Mouse (Mus musculus) CH12.LX (cell line): Measurements from ENCODE around the gene Sdf4. TPM values are rescaled to one million over a fixed set of nuclear protein-coding genes. Genes with fewer than 3 reads are reported as not detected.

Source experiments
- DNase-seq: peaks from one replicate; pipeline ENCODE4 v3.0.0-alpha.2; 2013; ENCODE audit errors: extremely low read depth
- H3K27ac ChIP-seq: 2 replicates; pipeline ENCODE4 v1.5.1; 2012; ENCODE audit warnings: low read depth, mild to moderate bottlenecking, control low read depth, moderate library complexity; ENCODE audit not compliant: insufficient read depth
- H3K27me3 ChIP-seq: replicated peaks from 2 replicates; pipeline ENCODE3; 2012; ENCODE audit warnings: inconsistent platforms
- H3K36me3 ChIP-seq, 2 experiments: replicated peaks in 1 of 2; 2 replicates each; pipeline versions ENCODE3 to v1.6.1; 2012; ENCODE audit warnings: inconsistent platforms in 1 of 2, low read length in 1 of 2, mild to moderate bottlenecking in 1 of 2, mixed read lengths in 1 of 2, moderate library complexity in 1 of 2; ENCODE audit not compliant: control insufficient read depth in 1 of 2, insufficient read depth in 1 of 2
- H3K4me1 ChIP-seq, 2 experiments: 2 replicates each; pipeline ENCODE4 v1.6.1; 2012; ENCODE audit warnings: inconsistent platforms in 1 of 2, moderate library complexity in 1 of 2; ENCODE audit not compliant: insufficient read depth in 2 of 2, control insufficient read depth in 1 of 2
- H3K4me2 ChIP-seq: 2 replicates; pipeline ENCODE4 v1.6.1; 2012; ENCODE audit warnings: low read depth, mild to moderate bottlenecking, control low read depth; ENCODE audit not compliant: poor library complexity, insufficient read depth, severe bottlenecking
- H3K4me3 ChIP-seq, 3 experiments: fragments of 150-350 bp in 1 of 3; sonication (generic) in 1 of 3; replicated peaks in 1 of 3; 2 replicates each; pipeline versions ENCODE3 to v1.5.1; 2011 to 2012; ENCODE audit warnings: low read depth in 2 of 3, low read length in 2 of 3, mild to moderate bottlenecking in 2 of 3, moderate library complexity in 2 of 3, control low read depth in 1 of 3, improper control_type of control experiment in 1 of 3, inconsistent platforms in 1 of 3, mixed read lengths in 1 of 3; ENCODE audit not compliant: poor library complexity in 1 of 3
- H3K79me2 ChIP-seq: replicated peaks from 2 replicates; pipeline ENCODE4 v1.6.1; 2012; ENCODE audit warnings: mild to moderate bottlenecking, moderate library complexity; ENCODE audit not compliant: control insufficient read depth, poor library complexity, insufficient read depth, severe bottlenecking; ENCODE audit errors: extremely low read depth
- H3K9ac ChIP-seq: 2 replicates; pipeline ENCODE4 v1.6.1; 2012; ENCODE audit warnings: low read depth, mild to moderate bottlenecking, control low read depth, moderate library complexity; ENCODE audit not compliant: insufficient read depth
- H3K9me3 ChIP-seq: replicated peaks from 2 replicates; pipeline ENCODE3; 2012; ENCODE audit warnings: low read length, inconsistent platforms, mixed read lengths
- BHLHE40 ChIP-seq: IDR thresholded peaks from 2 replicates; pipeline ENCODE4 v1.6.1; 2011; ENCODE audit warnings: mild to moderate bottlenecking, low read depth, low read length, improper control_type of control experiment
- CHD1 ChIP-seq: IDR thresholded peaks from 2 replicates; pipeline ENCODE4 v1.6.1; 2012; ENCODE audit warnings: low read depth, low read length, improper control_type of control experiment, inconsistent platforms
- CHD2 ChIP-seq: IDR thresholded peaks from 2 replicates; pipeline ENCODE4 v1.6.1; 2011; ENCODE audit warnings: low read length, improper control_type of control experiment
- CTCF ChIP-seq, 2 experiments: IDR thresholded peaks in 1 of 2; conservative IDR thresholded peaks in 1 of 2; 2 replicates each; pipeline ENCODE4 v1.5.1; 2011 to 2012; ENCODE audit warnings: low read depth in 2 of 2, low read length in 2 of 2, improper control_type of control experiment in 1 of 2, inconsistent platforms in 1 of 2, mild to moderate bottlenecking in 1 of 2, moderate library complexity in 1 of 2
- E2F4 ChIP-seq: IDR thresholded peaks from 2 replicates; pipeline ENCODE4 v1.6.1; 2011; ENCODE audit warnings: low read depth, low read length, improper control_type of control experiment; ENCODE audit not compliant: insufficient replicate concordance
- ELF1 ChIP-seq: IDR thresholded peaks from 2 replicates; pipeline ENCODE4 v1.6.1; 2014; ENCODE audit warnings: low read depth, mild to moderate bottlenecking, inconsistent platforms, low read length, improper control_type of control experiment
- EP300 ChIP-seq: IDR thresholded peaks from 2 replicates; pipeline ENCODE4 v1.6.1; 2011; ENCODE audit warnings: low read length, improper control_type of control experiment
- ETS1 ChIP-seq: conservative IDR thresholded peaks from 2 replicates; pipeline ENCODE4 v1.6.1; 2012; ENCODE audit warnings: low read depth, mild to moderate bottlenecking, inconsistent platforms, low read length, improper control_type of control experiment, moderate library complexity
- GABPA ChIP-seq: IDR thresholded peaks from 2 replicates; pipeline ENCODE4 v1.6.1; 2012; ENCODE audit warnings: low read depth, low read length, improper control_type of control experiment, inconsistent platforms; ENCODE audit not compliant: insufficient replicate concordance
- HCFC1 ChIP-seq: IDR thresholded peaks from 2 replicates; pipeline ENCODE4 v1.6.1; 2012; ENCODE audit warnings: low read depth, mild to moderate bottlenecking, inconsistent platforms, low read length, improper control_type of control experiment
- IRF4 ChIP-seq: IDR thresholded peaks from 2 replicates; pipeline ENCODE4 v1.6.1; 2014; ENCODE audit warnings: low read depth, mild to moderate bottlenecking, inconsistent platforms, low read length, improper control_type of control experiment
- JUN ChIP-seq: IDR thresholded peaks from 2 replicates; pipeline ENCODE4 v1.6.1; 2011; ENCODE audit warnings: low read depth, mild to moderate bottlenecking, low read length, improper control_type of control experiment, moderate library complexity; ENCODE audit not compliant: insufficient read depth
- JUND ChIP-seq: conservative IDR thresholded peaks from 2 replicates; pipeline ENCODE4 v1.6.1; 2011; ENCODE audit warnings: low read depth, low read length, improper control_type of control experiment
- KAT2A ChIP-seq: IDR thresholded peaks from 2 replicates; pipeline ENCODE4 v1.6.1; 2012; ENCODE audit warnings: low read length, improper control_type of control experiment, inconsistent platforms; ENCODE audit not compliant: insufficient replicate concordance
- MAFK ChIP-seq: IDR thresholded peaks from 2 replicates; pipeline ENCODE4 v1.6.1; 2011; ENCODE audit warnings: low read length, improper control_type of control experiment; ENCODE audit not compliant: insufficient replicate concordance
- MAX ChIP-seq: IDR thresholded peaks from 2 replicates; pipeline ENCODE4 v1.6.1; 2011; ENCODE audit warnings: low read length, improper control_type of control experiment
- MAZ ChIP-seq: IDR thresholded peaks from 2 replicates; pipeline ENCODE4 v1.6.1; 2012; ENCODE audit warnings: low read depth, mild to moderate bottlenecking, inconsistent platforms, low read length, improper control_type of control experiment, moderate library complexity
- MEF2A ChIP-seq: IDR thresholded peaks from 2 replicates; pipeline ENCODE4 v1.6.1; 2014; ENCODE audit warnings: low read depth, mild to moderate bottlenecking, inconsistent platforms, low read length, improper control_type of control experiment, borderline replicate concordance
- MXI1 ChIP-seq: IDR thresholded peaks from 2 replicates; pipeline ENCODE4 v1.6.1; 2011; ENCODE audit warnings: mild to moderate bottlenecking, low read depth, low read length, improper control_type of control experiment
- MYC ChIP-seq: IDR thresholded peaks from 2 replicates; pipeline ENCODE4 v1.6.1; 2011; ENCODE audit warnings: low read depth, mild to moderate bottlenecking, improper control_type of control experiment, low read length
- NELFE ChIP-seq: IDR thresholded peaks from 2 replicates; pipeline ENCODE4 v1.6.1; 2011; ENCODE audit warnings: low read depth, low read length, improper control_type of control experiment
- NRF1 ChIP-seq: IDR thresholded peaks from 2 replicates; pipeline ENCODE4 v1.6.1; 2014; ENCODE audit warnings: low read depth, mild to moderate bottlenecking, inconsistent platforms, low read length, improper control_type of control experiment, moderate library complexity
- PAX5 ChIP-seq: IDR thresholded peaks from 2 replicates; pipeline ENCODE4 v1.6.1; 2012; ENCODE audit warnings: low read length, inconsistent platforms, mixed read lengths
- POLR2A ChIP-seq: IDR thresholded peaks from 2 replicates; pipeline ENCODE4 v1.6.1; 2011; ENCODE audit warnings: low read depth, mild to moderate bottlenecking, improper control_type of control experiment, low read length
- POLR2AphosphoS2 ChIP-seq: IDR thresholded peaks from 2 replicates; pipeline ENCODE4 v1.6.1; 2011; ENCODE audit warnings: low read depth, low read length, improper control_type of control experiment
- RAD21 ChIP-seq: IDR thresholded peaks from 2 replicates; pipeline ENCODE4 v1.6.1; 2011; ENCODE audit warnings: low read depth, mild to moderate bottlenecking, low read length, improper control_type of control experiment, moderate library complexity
- RCOR1 ChIP-seq: conservative IDR thresholded peaks from 2 replicates; pipeline ENCODE4 v1.6.1; 2012; ENCODE audit warnings: low read depth, mild to moderate bottlenecking, inconsistent platforms, low read length, improper control_type of control experiment
- SIN3A ChIP-seq: IDR thresholded peaks from 2 replicates; pipeline ENCODE4 v1.6.1; 2012; ENCODE audit warnings: low read length, improper control_type of control experiment, inconsistent platforms
- SMC3 ChIP-seq: IDR thresholded peaks from 2 replicates; pipeline ENCODE4 v1.6.1; 2011; ENCODE audit warnings: low read depth, low read length, improper control_type of control experiment
- TBP ChIP-seq: conservative IDR thresholded peaks from 2 replicates; pipeline ENCODE4 v1.6.1; 2011; ENCODE audit warnings: low read depth, low read length, improper control_type of control experiment
- TCF12 ChIP-seq: IDR thresholded peaks from 2 replicates; pipeline ENCODE4 v1.6.1; 2014; ENCODE audit warnings: low read depth, mild to moderate bottlenecking, inconsistent platforms, low read length, improper control_type of control experiment
- UBTF ChIP-seq: IDR thresholded peaks from 2 replicates; pipeline ENCODE4 v1.6.1; 2012; ENCODE audit warnings: low read depth, mild to moderate bottlenecking, inconsistent platforms, low read length, improper control_type of control experiment, moderate library complexity
- USF1 ChIP-seq: IDR thresholded peaks from 2 replicates; pipeline ENCODE4 v1.6.1; 2014; ENCODE audit warnings: low read depth, mild to moderate bottlenecking, inconsistent platforms, low read length, improper control_type of control experiment
- USF2 ChIP-seq: conservative IDR thresholded peaks from 2 replicates; pipeline ENCODE4 v1.6.1; 2011; ENCODE audit warnings: low read depth, low read length, improper control_type of control experiment
- ZC3H11A ChIP-seq: IDR thresholded peaks from 2 replicates; pipeline ENCODE4 v1.6.1; 2012; ENCODE audit warnings: low read depth, mild to moderate bottlenecking, inconsistent platforms, low read length, improper control_type of control experiment
- ZKSCAN1 ChIP-seq: IDR thresholded peaks from 2 replicates; pipeline ENCODE4 v1.6.1; 2012; ENCODE audit warnings: low read depth, inconsistent platforms, low read length, improper control_type of control experiment, borderline replicate concordance
- ZMIZ1 ChIP-seq: IDR thresholded peaks from 2 replicates; pipeline ENCODE4 v1.6.1; 2012; ENCODE audit warnings: low read depth, mild to moderate bottlenecking, inconsistent platforms, low read length, improper control_type of control experiment
- ZNF384 ChIP-seq: IDR thresholded peaks from 2 replicates; pipeline ENCODE4 v1.6.1; 2012; ENCODE audit warnings: low read depth, low read length, improper control_type of control experiment, inconsistent platforms
- dilution Hi-C: fragments of 300-500 bp; cut with MboI; formaldehyde crosslinking; loops from 2 replicates; pipeline ENCODE4 v1.14.3; 2020; ENCODE audit warnings: low sequenced_read_pairs; ENCODE audit not compliant: extremely low pct_unique_long_range_greater_than_20kb, extremely low pct_ligation_motif_present
- in situ Hi-C: fragments of 300-500 bp; cut with MboI; formaldehyde crosslinking; loops from 3 replicates; pipeline ENCODE4 v1.14.3; 2019; ENCODE audit warnings: low sequenced_read_pairs, low pct_ligation_motif_present, low pct_unique_long_range_greater_than_20kb, mixed read lengths
- polyA plus RNA-seq: library from polyadenylated mRNA; unstranded; fragments of >175 nt; gene quantifications from 2 replicates; pipeline ENCODE4 v1.2.1, GENCODE M21; 2012; ENCODE audit warnings: low read depth; ENCODE audit not compliant: insufficient read length
- total RNA-seq, 2 experiments: library from RNA; depleted of rRNA; stranded (reverse); fragments of 300-350 nt in 1 of 2; fragments of >200 nt in 1 of 2; gene quantifications; 2 replicates each; pipeline ENCODE4 v1.2.3; 2012 to 2014

The Sdf4 gene
- 193 and 211 TPM in 2 replicates for total RNA-seq (2012; rRNA removed)
- 210 and 227 TPM in 2 replicates for total RNA-seq (2014; rRNA removed)
- 167 and 193 TPM in 2 replicates for polyA plus RNA-seq

- peak in 1 of 2 experiments; percentile 65; a peak in 2 of 4 replicates for TF ChIP-seq CTCF (conservative IDR thresholded peaks at IDR 0.05 in 1 of 2, IDR thresholded peaks at IDR 0.05 in 1 of 2; ENCODE audit: low read depth in 2 of 2, low read length in 2 of 2)
- peak; percentile 99 for TF ChIP-seq MAX
- TF ChIP-seq JUN = no peak
- TF ChIP-seq GABPA = no peak
- TF ChIP-seq KAT2A = peak; percentile 61; the same call in 1 of the 2 replicates
- no peak for TF ChIP-seq EP300
- TF ChIP-seq ZNF384 = no peak
- TF ChIP-seq MEF2A = peak; percentile 67; the same call in 1 of the 2 replicates
- TF ChIP-seq BHLHE40 = peak; percentile 91
- TF ChIP-seq POLR2AphosphoS2 = no peak
- no peak for TF ChIP-seq MAZ
- peak; percentile 80 for TF ChIP-seq POLR2A
- no peak for TF ChIP-seq E2F4
- TF ChIP-seq UBTF = 0 out of 2 replicates have a peak, but pooled peaks have one; percentile 71
- TF ChIP-seq CHD2 = no peak
- TF ChIP-seq SIN3A = peak; percentile 96
- no peak for TF ChIP-seq RCOR1
- TF ChIP-seq NRF1 = peak; percentile 80
- TF ChIP-seq SMC3 = peak; percentile 15
- peak; percentile 100 for TF ChIP-seq MXI1
- peak; percentile 71 for TF ChIP-seq ELF1
- peak; percentile 53; the same call in 1 of the 2 replicates for TF ChIP-seq TCF12
- no peak; the same call in 1 of the 2 replicates for TF ChIP-seq RAD21
- TF ChIP-seq NELFE = peak; percentile 77
- no peak for TF ChIP-seq USF2
- TF ChIP-seq HCFC1 = no peak; the same call in 1 of the 2 replicates
- TF ChIP-seq IRF4 = peak; percentile 53; the same call in 1 of the 2 replicates
- TF ChIP-seq CHD1 = no peak; the same call in 1 of the 2 replicates
- no peak for TF ChIP-seq MAFK
- TF ChIP-seq JUND = no peak
- TF ChIP-seq MYC = peak; percentile 98
- TF ChIP-seq USF1 = peak; percentile 70
- TF ChIP-seq PAX5 = no peak
- no peak for TF ChIP-seq TBP
- TF ChIP-seq ETS1 = no peak
- TF ChIP-seq ZMIZ1 = peak; percentile 78; the same call in 1 of the 2 replicates
- no peak for TF ChIP-seq ZKSCAN1
- TF ChIP-seq ZC3H11A = no peak
- Histone ChIP-seq H3K79me2 (peaks cover 44% of the 10 kb centered on the region), H3K27ac (peak within 1 kb of the TSS; percentile 90), H3K4me1 (peaks cover 11 to 41% of the 10 kb centered on the region in 2 experiments), H3K4me2 (peak within 1 kb of the TSS; percentile 82), H3K4me3 (peak within 1 kb of the TSS; percentile 84 to 99 (median 89)), H3K27me3 (no peaks in the 10 kb centered on the region), H3K9me3 (peaks cover 4% of the 10 kb centered on the region), H3K36me3 (peaks cover 13 to 37% of the 10 kb centered on the region in 2 experiments), H3K9ac (peak within 1 kb of the TSS; percentile 84)
- in situ Hi-C loops (no loop called here), dilution Hi-C loops (no loop called here)
- peak; percentile 90 for DNase-seq
Observed at GRCm38 (mm10) chr4:155992241-155992905, at the start of gene Sdf4, which contains the start of gene B3galt6. Gene Sdf4, plus strand, starts transcription at chr4:155992872. Gene B3galt6, minus strand, starts transcription at chr4:155992649.
